Mouse (Mus musculus) stomach, embryonic 15.5 days (tissue): ENCODE data around the gene Atp6v1c2. TPM values are rescaled to one million over a fixed set of nuclear protein-coding genes. Genes with fewer than 3 reads are reported as not detected.
A peak's percentile ranks its signal among the peaks of the same experiment; 100 is the strongest.

Experiments used
- ATAC-seq: fragments of 200-750 bp; cut with Nextera tagmentation; 2 replicates; pipeline ENCODE4 v1.8.0; 2017; ENCODE audit warnings: low read depth, moderate number of reproducible peaks, moderate TSS enrichment; ENCODE audit not compliant: insufficient read depth, low FRiP score
- H3K27ac ChIP-seq: fragments of 300-500 bp; sonication (generic); 2 replicates; pipeline ENCODE4 v1.5.1; 2015; ENCODE audit warnings: mild to moderate bottlenecking, inconsistent platforms
- H3K27me3 ChIP-seq: fragments of 300-500 bp; sonication (generic); replicated peaks from 2 replicates; pipeline ENCODE4 v1.6.1; 2015; ENCODE audit warnings: inconsistent platforms
- H3K36me3 ChIP-seq: fragments of 300-500 bp; sonication (generic); 2 replicates; pipeline ENCODE4 v1.6.1; 2015; ENCODE audit warnings: inconsistent platforms
- H3K4me1 ChIP-seq: fragments of 300-500 bp; sonication (generic); 2 replicates; pipeline ENCODE4 v1.6.1; 2015; ENCODE audit warnings: inconsistent platforms
- H3K4me2 ChIP-seq: fragments of 300-500 bp; sonication (generic); 2 replicates; pipeline ENCODE4 v1.6.1; 2015; ENCODE audit warnings: mild to moderate bottlenecking, inconsistent platforms
- H3K4me3 ChIP-seq: fragments of 300-500 bp; sonication (generic); replicated peaks from 2 replicates; pipeline ENCODE4 v1.5.1; 2015; ENCODE audit warnings: inconsistent platforms
- H3K9ac ChIP-seq: fragments of 300-500 bp; sonication (generic); 2 replicates; pipeline ENCODE4 v1.6.1; 2015; ENCODE audit warnings: inconsistent platforms
- H3K9me3 ChIP-seq: fragments of 300-500 bp; sonication (generic); 2 replicates; pipeline ENCODE4 v1.6.1; 2016; ENCODE audit warnings: inconsistent platforms
- WGBS: fragments of 180-500 bp; shearing (Covaris S2); methylation state at CpG from one replicate; pipeline ENCODE4 v1.1.7; 2015; 5-methylcytosine and 5-hydroxymethylcytosine counted together
- polyA plus RNA-seq: library from polyadenylated mRNA; unstranded; fragments of >200 nt; fragmentation: Nextera tagmentation; extraction: Ambion mirVana; gene quantifications from 2 replicates; pipeline ENCODE4 v1.2.1, GENCODE M21; 2015

The Atp6v1c2 gene
- polyA plus RNA-seq, 1 experiment from 2014 or later, result 0.40 TPM

DNA sequence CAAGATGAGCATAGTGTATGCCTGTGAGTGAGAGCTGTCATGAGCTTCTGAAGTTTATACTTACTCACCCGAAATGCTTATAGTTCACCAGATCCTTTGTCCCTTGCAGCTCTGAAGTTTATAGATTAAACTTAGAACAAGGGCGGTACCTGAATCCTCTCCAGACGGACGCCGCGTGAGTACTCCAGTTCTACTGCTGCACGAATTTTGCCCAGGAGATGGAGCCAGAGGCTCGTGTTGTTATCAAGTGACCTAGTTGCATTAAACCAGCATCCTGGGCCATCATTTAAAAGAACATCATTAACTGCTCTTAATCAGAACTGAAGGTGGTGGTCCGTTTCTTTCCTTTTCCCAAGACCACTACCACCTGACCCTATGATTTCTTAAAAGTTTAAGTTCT lies 29.8 kb upstream of the Atp6v1c2 start:
- no peaks in the 10 kb centered on the region for H3K27me3 ChIP-seq
- H3K9ac ChIP-seq, result no peak overlapping the region
- H3K9me3 ChIP-seq, result no peaks in the 10 kb centered on the region
- H3K27ac ChIP-seq, result no peak overlapping the region
- H3K36me3 ChIP-seq, result peaks cover 58% of the 10 kb centered on the region
- no peak overlapping the region for H3K4me2 ChIP-seq
- no peak overlapping the region for H3K4me3 ChIP-seq
- no peak for ATAC-seq
- WGBS, result 84% methylated on average over 9 of the region's 9 CpGs
- no peaks in the 10 kb centered on the region for H3K4me1 ChIP-seq

DNA sequence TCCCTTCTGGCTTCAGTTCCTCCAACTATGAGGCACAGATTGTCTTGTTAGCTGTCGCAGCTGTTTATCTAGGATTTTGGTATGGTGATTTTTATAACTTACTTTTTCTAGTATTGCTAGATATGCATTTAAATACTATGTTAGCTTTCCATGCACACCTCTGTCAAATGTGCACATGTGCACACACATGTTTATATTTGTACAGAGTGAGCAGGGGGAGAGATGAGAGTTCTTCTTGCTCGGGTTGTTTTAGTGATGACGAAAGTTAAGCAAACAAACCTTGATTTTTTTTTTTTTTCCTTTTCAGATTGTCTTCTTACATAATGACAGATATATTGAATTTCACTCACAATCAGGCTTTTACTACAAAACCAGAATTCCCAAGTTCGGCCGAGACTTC lies 28.6 kb upstream of the Atp6v1c2 start:
- WGBS, result 75% methylated on average over 5 of the region's 5 CpGs
- Histone ChIP-seq H3K4me1 (no peaks in the 10 kb centered on the region), H3K4me2 (no peak overlapping the region), H3K36me3 (peaks cover 52% of the 10 kb centered on the region), H3K9ac (no peak overlapping the region), H3K4me3 (no peak overlapping the region), H3K9me3 (no peaks in the 10 kb centered on the region), H3K27me3 (no peaks in the 10 kb centered on the region), H3K27ac (no peak overlapping the region)
- ATAC-seq, result no peak

DNA sequence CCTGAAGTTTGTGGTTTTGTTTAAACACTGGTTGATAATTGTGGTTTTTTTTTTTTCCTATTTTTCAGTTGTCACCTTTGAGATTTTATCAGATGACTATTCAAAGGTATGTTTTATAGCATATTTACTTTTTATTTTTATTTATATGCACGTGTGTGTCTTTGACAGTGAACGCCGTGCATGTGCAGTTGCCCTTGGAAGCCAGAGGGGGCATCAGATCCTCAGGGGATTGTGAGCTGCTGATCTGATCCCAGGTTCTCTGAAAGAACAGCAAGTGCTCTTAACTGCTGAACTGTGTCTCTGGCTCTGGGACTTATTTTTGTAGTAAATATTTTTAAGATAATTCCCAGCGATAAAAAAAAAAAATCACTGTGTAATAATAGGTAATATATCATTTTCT lies 27.7 kb upstream of the Atp6v1c2 start:
- Histone ChIP-seq H3K9me3 (no peaks in the 10 kb centered on the region), H3K4me3 (no peak overlapping the region), H3K9ac (no peak overlapping the region), H3K27ac (no peak overlapping the region), H3K27me3 (no peaks in the 10 kb centered on the region), H3K4me2 (no peak overlapping the region), H3K4me1 (no peaks in the 10 kb centered on the region), H3K36me3 (peaks cover 44% of the 10 kb centered on the region)
- WGBS, result 81% methylated on average over 4 of the region's 4 CpGs
- no peak for ATAC-seq

DNA sequence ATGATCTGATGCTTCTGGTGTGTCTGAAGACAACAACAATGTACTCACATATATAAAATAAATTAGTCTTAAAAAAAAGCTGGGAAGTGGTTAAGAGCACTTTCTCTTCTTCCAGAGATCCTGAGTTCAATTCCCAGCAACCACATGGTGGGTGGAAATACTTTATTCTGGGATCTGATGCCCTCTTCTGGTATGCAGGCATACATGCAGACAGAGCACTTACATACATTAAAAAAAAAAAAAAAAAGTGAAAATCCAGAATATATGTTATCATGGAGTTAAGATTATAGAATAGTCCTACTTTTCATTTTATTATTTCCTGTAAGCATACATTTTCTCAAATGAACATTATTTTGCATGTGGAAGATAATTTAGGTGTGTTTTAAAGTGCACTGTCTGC lies 20.9 kb upstream of the Atp6v1c2 start:
- no peaks in the 10 kb centered on the region for H3K9me3 ChIP-seq
- H3K4me1 ChIP-seq, result 0 out of 2 replicates have a peak, but pooled peaks cover 3% of the 10 kb centered on the region
- H3K27me3 ChIP-seq, result no peaks in the 10 kb centered on the region
- ATAC-seq, result no peak
- H3K27ac ChIP-seq, result no peak overlapping the region
- peaks cover 17% of the 10 kb centered on the region; the same call in 1 of the 2 replicates for H3K36me3 ChIP-seq
- H3K4me2 ChIP-seq, result no peak overlapping the region
- H3K9ac ChIP-seq, result no peak overlapping the region
- no peak overlapping the region for H3K4me3 ChIP-seq

DNA sequence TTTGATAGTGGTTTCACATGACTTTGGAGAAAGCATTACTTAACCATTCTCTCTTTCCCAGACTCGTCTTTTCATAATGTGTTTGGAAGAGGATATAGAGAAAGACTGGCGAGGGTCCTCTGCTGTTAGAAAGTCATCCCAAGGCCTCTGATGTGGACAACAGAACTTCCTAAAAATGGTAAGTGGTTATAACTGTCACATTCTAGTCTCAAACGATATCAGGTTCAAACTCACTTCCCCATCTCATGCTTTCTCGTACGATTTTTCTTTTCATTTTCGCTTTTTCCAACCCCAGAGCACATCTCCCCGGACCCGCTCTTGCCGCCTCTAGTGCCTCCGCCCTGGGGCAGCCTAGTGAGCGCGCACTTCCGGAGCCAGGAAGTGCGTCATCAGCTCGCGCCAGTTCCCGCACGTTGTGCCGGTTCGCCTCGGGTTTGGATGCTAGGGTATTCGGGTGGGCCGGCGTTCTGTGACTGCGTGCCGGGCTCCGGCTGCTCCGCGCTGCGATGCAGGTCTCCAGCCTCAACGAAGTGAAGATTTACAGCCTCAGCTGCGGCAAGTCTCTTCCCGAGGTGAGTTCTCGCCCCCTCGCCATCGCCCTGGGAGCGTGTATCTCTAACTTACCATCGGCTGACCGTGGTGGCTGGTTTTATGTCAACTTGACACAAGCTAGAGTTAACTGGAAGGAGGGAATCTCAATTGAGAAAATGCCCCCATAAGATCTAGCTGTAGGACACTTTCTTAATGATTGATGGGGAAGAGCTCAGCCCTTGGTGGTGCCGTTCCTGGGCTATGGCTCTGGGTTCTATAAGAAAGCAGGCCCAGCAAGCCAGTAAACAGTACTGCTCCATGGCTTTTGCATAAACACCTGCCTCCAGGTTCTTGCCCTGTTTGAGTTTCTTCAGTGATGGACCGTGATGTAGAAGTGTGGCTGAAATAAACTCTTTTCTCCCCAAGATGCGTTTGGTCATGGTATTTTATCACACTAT lies 19.2 kb upstream of the Atp6v1c2 start, which contains the start of gene Nol10:
Gene Nol10 (plus strand): TSS at position 411 of the 989 bp plus-strand sequence.
- Histone ChIP-seq H3K36me3 (peaks cover 9% of the 10 kb centered on the region; the same call in 1 of the 2 replicates), H3K27ac (peak within 1 kb of the TSS; percentile 41; the same call in 1 of the 2 replicates), H3K27me3 (no peaks in the 10 kb centered on the region), H3K4me3 (peak within 1 kb of the TSS; percentile 95), H3K9me3 (no peaks in the 10 kb centered on the region), H3K9ac (peak within 1 kb of the TSS; percentile 71), H3K4me1 (0 out of 2 replicates have a peak, but pooled peaks cover 3% of the 10 kb centered on the region), H3K4me2 (peak within 1 kb of the TSS; percentile 73)
- WGBS, result under 1% methylated on average over 42 of the region's 42 CpGs
- ATAC-seq, result peak; percentile 94

DNA sequence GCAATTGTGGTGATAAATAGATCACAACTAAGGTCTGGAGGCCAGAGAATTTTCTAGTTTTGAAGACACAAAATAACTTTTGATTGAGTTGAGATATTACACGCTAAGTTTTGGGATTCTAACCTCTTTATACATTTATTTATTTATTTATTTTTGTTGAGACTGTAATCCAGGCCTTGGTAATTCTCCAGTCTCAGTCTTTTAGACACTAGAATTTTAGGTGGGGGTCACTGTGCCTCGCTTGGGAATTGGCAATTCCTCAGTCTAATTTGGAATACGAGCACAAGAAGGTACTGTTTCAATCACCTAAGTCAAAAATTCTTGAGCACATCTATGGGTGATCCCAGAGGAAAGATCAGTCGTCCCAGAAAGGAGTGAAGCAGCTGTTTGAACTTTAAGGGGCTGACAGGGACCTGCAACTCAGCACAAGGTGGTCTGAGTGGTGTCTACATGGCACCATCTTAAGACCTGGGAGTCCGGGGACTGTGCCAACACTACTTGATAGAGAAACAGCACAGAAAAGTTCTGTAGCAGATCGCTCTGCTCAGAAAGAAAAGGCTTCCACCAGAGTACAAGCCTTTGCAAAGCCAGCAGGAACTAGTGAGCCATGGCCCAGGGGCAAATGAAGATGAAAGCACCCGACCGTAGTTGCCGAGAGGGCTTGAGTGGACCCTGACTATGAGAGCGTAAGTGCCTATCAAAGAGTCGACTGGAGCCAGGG lies 18.3 kb upstream of the Atp6v1c2 start:
- ATAC-seq, result peak; percentile 45; the same call in 1 of the 2 replicates
- Histone ChIP-seq H3K9me3 (no peaks in the 10 kb centered on the region), H3K9ac (peak overlapping the region; percentile 71), H3K27me3 (no peaks in the 10 kb centered on the region), H3K36me3 (0 out of 2 replicates have a peak, but pooled peaks cover 5% of the 10 kb centered on the region), H3K27ac (0 out of 2 replicates have a peak overlapping the region, but pooled peaks have one; percentile 41), H3K4me3 (peak overlapping the region; percentile 95), H3K4me1 (0 out of 2 replicates have a peak, but pooled peaks cover 3% of the 10 kb centered on the region), H3K4me2 (peak overlapping the region; percentile 73)
- 39% methylated on average over 11 of the region's 11 CpGs for WGBS

DNA sequence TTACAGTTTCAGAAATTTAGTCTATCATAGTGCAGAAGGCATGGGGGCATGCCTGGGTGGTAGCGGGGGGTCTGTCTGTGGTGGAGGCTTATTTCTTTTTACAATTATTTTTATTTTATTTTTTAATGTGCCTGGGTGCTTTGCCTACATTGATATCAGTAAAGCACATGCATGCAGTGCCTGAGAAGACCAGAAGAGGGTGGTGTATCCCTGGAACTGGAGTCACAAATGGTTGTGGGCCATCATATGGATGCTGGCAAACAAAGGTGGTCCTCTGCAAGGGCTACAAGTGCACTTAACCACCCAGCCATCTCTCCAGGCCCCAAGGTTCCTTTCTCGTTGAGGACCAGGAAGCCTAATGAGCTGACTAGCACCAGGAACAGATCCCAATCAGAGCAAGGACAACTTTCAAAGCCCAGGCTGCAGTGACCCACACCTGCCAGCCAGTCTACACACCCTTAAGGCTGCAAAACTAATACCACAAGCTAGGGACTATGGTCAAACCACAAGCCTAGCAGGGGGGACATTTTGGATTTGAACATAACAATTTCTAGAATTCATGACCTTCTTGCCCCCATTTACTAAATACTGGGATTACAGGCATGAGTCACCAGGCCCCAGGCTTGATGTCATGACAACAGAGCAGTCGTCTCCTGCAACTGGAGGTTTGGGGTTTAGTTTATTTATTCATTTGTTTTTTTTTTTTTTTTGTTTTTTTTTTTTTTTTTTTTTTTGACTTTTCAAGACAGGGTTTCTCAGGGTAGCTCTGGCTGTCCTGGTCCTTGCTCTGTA lies 10.2 kb upstream of the Atp6v1c2 start:
- Histone ChIP-seq H3K9ac (no peak overlapping the region), H3K4me2 (no peak overlapping the region), H3K4me3 (no peak overlapping the region), H3K36me3 (no peaks in the 10 kb centered on the region), H3K27ac (no peak overlapping the region), H3K9me3 (no peaks in the 10 kb centered on the region), H3K4me1 (no peaks in the 10 kb centered on the region), H3K27me3 (no peaks in the 10 kb centered on the region)
- 56% methylated on average over 3 of the region's 3 CpGs for WGBS
- ATAC-seq, result no peak

DNA sequence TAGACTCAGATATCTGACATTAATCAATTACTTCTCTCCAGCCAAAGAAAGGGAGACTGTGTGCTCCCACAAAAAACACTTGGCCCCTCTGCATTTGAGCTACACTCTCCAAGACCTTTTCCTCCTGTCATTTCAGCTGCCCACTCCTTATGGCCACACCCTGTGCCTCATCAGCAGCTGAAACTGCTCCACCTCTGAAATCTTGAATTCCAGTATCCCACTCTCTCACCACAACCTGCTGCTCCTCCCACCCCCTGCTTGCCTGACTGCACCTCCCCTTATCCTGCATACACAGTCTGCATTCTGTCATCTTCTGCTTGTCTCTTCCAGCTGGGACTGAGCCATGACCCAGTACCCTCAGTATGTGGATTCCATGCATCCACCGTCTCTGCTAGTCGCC lies 9.2 kb upstream of the Atp6v1c2 start:
- 39% methylated on average over 2 of the region's 2 CpGs for WGBS

DNA sequence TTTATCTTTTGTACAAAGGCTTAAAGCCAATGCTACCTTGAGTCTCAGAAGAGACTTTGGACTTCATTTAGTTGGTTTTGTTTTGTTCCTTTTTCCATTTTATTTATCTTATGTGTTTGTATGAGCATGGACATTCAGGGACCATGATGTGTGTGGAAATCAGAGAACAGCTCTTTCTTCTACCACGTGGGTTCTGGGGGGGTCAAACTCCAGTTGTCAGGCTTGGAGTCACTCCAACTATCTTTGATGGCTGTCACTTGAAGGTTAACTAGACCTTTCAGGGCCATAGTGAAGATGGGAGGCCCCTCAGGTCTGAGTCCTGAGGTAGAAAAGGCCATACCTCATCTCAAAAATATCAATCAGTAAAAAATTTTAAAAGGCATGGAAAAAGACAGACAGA lies 4.3 kb upstream of the Atp6v1c2 start:
- 20% methylated on average over 1 of the region's 1 CpGs for WGBS
- no peak overlapping the region for H3K4me3 ChIP-seq
- H3K4me1 ChIP-seq, result no peaks in the 10 kb centered on the region
- H3K9ac ChIP-seq, result no peak overlapping the region
- no peaks in the 10 kb centered on the region for H3K36me3 ChIP-seq
- no peaks in the 10 kb centered on the region for H3K9me3 ChIP-seq
- H3K4me2 ChIP-seq, result no peak overlapping the region
- H3K27me3 ChIP-seq, result no peaks in the 10 kb centered on the region
- ATAC-seq, result no peak
- H3K27ac ChIP-seq, result no peak overlapping the region

More for the DNA sequence above, 9.2 kb upstream of the Atp6v1c2 start:
- no peak overlapping the region for H3K4me2 ChIP-seq
- H3K4me1 ChIP-seq, result no peaks in the 10 kb centered on the region
- no peaks in the 10 kb centered on the region for H3K27me3 ChIP-seq
- H3K9me3 ChIP-seq, result no peaks in the 10 kb centered on the region
- H3K27ac ChIP-seq, result no peak overlapping the region
- ATAC-seq, result no peak
- no peak overlapping the region for H3K9ac ChIP-seq
- no peak overlapping the region for H3K4me3 ChIP-seq
- no peaks in the 10 kb centered on the region for H3K36me3 ChIP-seq

DNA sequence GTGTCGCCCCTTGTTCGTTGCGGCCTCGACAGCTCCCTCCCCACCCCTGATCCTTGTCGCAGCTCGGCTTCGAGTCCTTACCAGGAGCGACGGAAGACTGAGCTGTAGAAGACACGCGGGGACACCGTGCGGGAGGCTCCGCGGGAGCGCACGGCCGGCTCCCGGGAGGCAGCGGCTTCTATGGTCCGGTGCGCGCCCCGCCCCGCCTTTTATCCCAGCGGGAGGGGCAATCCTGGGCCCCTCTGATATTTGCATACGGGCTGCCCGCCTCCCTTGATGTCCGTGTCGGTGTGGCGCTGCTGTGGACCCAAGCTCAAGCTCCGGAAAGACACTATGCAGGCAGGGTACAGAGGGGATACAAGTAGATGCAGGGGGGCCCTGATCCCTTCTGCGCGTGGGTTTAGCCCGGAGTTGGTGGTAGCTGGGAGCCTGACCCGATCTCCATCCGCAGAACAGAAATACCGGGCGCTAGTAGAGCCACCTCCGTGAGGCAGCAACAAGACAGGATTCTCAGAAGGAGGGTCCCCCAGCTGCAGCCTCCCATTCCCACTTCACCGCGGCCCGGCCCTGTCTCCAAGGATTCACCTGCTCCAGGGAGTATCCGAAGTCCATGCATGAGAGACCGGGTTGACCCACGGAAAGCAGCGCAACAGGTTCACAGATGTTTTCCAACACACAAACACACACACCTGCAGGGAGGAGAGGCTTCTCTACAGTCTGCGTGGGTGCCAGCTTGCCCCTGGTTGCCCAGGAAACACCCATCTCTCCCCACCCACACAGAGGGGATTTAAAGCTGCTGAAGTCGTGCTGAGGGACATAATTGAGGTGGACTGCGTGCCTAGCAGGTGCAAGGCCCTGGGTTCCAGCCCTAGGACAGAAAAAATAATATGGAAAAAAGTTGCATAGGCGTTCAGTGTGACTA lies 4.3 kb downstream of the Atp6v1c2 start:
- Histone ChIP-seq H3K9me3 (no peaks in the 10 kb centered on the region), H3K4me2 (peak overlapping the region; percentile 87), H3K27ac (no peak overlapping the region), H3K9ac (no peak overlapping the region), H3K27me3 (peaks cover 28% of the 10 kb centered on the region), H3K4me3 (peak overlapping the region; percentile 43), H3K36me3 (no peaks in the 10 kb centered on the region), H3K4me1 (peaks cover 9% of the 10 kb centered on the region; the same call in 1 of the 2 replicates)
- peak; percentile 35; the same call in 1 of the 2 replicates for ATAC-seq
- 4% methylated on average over 51 of the region's 51 CpGs for WGBS
